Mouse (Mus musculus) olfactory bulb, adult 2 months (tissue): ENCODE measurements around the gene Lgals7. TPM values are rescaled to one million over a fixed set of nuclear protein-coding genes. Genes with fewer than 3 reads are reported as not detected.
A peak's percentile ranks its signal among the peaks of the same experiment; 100 is the strongest.

Experiments
- H3K27ac ChIP-seq: fragments of 200-500 bp; 2 replicates; pipeline ENCODE4 v1.5.1; 2012; ENCODE audit warnings: low read depth, low read length; ENCODE audit not compliant: insufficient read depth
- H3K4me1 ChIP-seq: fragments of 200-500 bp; 2 replicates; pipeline ENCODE4 v1.6.1; 2012; ENCODE audit warnings: low read length; ENCODE audit not compliant: control insufficient read depth, insufficient read depth
- H3K4me3 ChIP-seq: fragments of 200-500 bp; 2 replicates; pipeline ENCODE4 v1.5.1; 2012; ENCODE audit warnings: mild to moderate bottlenecking, low read depth, low read length, moderate library complexity; ENCODE audit not compliant: insufficient read depth
- CTCF ChIP-seq: fragments of 200-500 bp; IDR thresholded peaks from 2 replicates; pipeline ENCODE4 v1.5.1; 2012; ENCODE audit warnings: low read depth, mild to moderate bottlenecking, low read length, moderate library complexity; ENCODE audit not compliant: insufficient read depth
- POLR2A ChIP-seq: fragments of 200-500 bp; IDR thresholded peaks from 2 replicates; pipeline ENCODE4 v1.6.1; 2012; ENCODE audit warnings: mild to moderate bottlenecking, low read depth, low read length, moderate library complexity; ENCODE audit not compliant: insufficient read depth
- WGBS: fragments of 180-500 bp; shearing (Covaris S2); methylation state at CpG from one replicate; pipeline ENCODE4 v1.1.7; 2018; 5-methylcytosine and 5-hydroxymethylcytosine counted together
- polyA plus RNA-seq: library from polyadenylated mRNA; stranded (reverse); fragments of >200 nt; gene quantifications from 2 replicates; pipeline ENCODE4 v1.2.4, GENCODE M21; 2012; ENCODE audit warnings: low replicate concordance; ENCODE audit not compliant: missing spikeins, insufficient read depth, insufficient read length

The Lgals7 gene
- polyA plus RNA-seq, 1 experiment = not detected

- Histone ChIP-seq H3K4me1 (peaks cover 21% of the 10 kb centered on the region), H3K27ac (no peak overlapping the region), H3K4me3 (no peak overlapping the region)
- 95% methylated on average over 6 of the region's 6 CpGs for WGBS
- no peak for TF ChIP-seq CTCF
- no peak for TF ChIP-seq POLR2A
Measured at GRCm38 (mm10) chr7:28897661-28898060, 34.0 kb downstream of the Lgals7 start.

DNA sequence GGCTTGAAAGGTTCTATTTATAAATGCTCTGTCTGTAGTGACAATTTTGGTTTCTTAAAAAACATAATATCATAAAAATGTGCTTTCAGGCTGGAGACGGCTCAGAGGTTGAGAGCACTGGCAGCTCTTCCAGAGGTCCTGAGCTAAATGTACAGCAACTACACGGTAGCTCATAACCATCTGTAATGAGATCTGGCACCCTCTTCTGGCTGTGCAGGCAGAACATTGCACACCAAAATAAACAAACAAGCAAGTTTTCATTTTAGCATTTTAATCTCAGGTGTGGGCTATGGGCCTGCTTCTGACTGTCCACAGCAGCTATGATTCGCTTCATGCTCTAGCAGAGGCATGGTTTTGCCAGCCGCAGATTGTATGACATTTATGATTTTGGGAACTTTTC is 36.3 kb downstream of the Lgals7 start:
- TF ChIP-seq POLR2A = no peak
- no peak for TF ChIP-seq CTCF
- Histone ChIP-seq H3K4me3 (no peak overlapping the region), H3K4me1 (peaks cover 39% of the 10 kb centered on the region), H3K27ac (no peak overlapping the region)
- 59% methylated on average over 4 of the region's 4 CpGs for WGBS

- peaks cover 33% of the 10 kb centered on the region for H3K4me1 ChIP-seq
- peak overlapping the region; percentile 63 for H3K27ac ChIP-seq
- 63% methylated on average over 13 of the region's 13 CpGs for WGBS
- TF ChIP-seq POLR2A (no peak), CTCF (no peak)
- no peak overlapping the region for H3K4me3 ChIP-seq
Measured at GRCm38 (mm10) chr7:28901311-28902125, 37.9 kb downstream of the Lgals7 start.

- Histone ChIP-seq H3K27ac (peak overlapping the region; percentile 63), H3K4me1 (peaks cover 35% of the 10 kb centered on the region), H3K4me3 (no peak overlapping the region)
- TF ChIP-seq POLR2A (no peak), CTCF (no peak)
- WGBS = 51% methylated on average over 6 of the region's 6 CpGs
Measured at GRCm38 (mm10) chr7:28902180-28902579, 38.5 kb downstream of the Lgals7 start.

GRCm38 (mm10) chr7:28902809-28903208 is 39.2 kb downstream of the Lgals7 start:
- TF ChIP-seq CTCF (no peak), POLR2A (no peak)
- Histone ChIP-seq H3K4me1 (peaks cover 35% of the 10 kb centered on the region), H3K27ac (peak overlapping the region; percentile 63), H3K4me3 (no peak overlapping the region)
- WGBS = 30% methylated on average over 3 of the region's 3 CpGs

GRCm38 (mm10) chr7:28903778-28904177 is 40.1 kb downstream of the Lgals7 start:
- peaks cover 33% of the 10 kb centered on the region for H3K4me1 ChIP-seq
- H3K27ac ChIP-seq = peak overlapping the region; percentile 63
- WGBS = 68% methylated on average over 10 of the region's 10 CpGs
- no peak overlapping the region for H3K4me3 ChIP-seq
- TF ChIP-seq CTCF (no peak), POLR2A (no peak)

- Histone ChIP-seq H3K4me3 (no peak overlapping the region), H3K27ac (no peak overlapping the region), H3K4me1 (peaks cover 26% of the 10 kb centered on the region)
- TF ChIP-seq POLR2A (no peak), CTCF (no peak)
- whole genome bisulfite sequencing = 81% methylated on average over 5 of the region's 5 CpGs
Measured at GRCm38 (mm10) chr7:28907195-28907594, 43.5 kb downstream of the Lgals7 start.

- 65% methylated on average over 4 of the region's 4 CpGs for WGBS
- H3K27ac ChIP-seq = 0 out of 2 replicates have a peak overlapping the region, but pooled peaks have one; percentile 31
Measured at GRCm38 (mm10) chr7:28911632-28912031, 48.0 kb downstream of the Lgals7 start.

DNA sequence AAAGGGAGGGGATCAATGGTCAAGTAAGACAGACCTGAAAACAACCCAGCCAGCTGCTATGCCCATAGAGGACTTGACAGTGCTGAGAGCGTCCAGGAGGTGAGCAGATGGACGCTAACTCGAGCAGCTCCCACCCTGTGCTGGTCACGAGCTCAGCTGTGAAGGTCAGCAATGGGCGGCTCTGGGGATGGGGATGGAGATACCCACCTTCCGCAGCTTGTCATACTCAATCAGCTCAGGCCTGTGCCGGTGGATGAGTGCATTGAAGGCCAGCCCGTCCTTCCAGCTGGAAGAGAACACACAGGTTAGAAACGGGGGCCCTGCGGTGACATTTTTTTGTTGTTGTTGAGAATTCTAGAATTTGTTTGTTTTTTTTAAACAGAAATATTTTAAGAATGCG is 49.5 kb downstream of the Lgals7 start:
- H3K27ac ChIP-seq = no peak overlapping the region
- TF ChIP-seq POLR2A (no peak), CTCF (no peak)
- WGBS = 93% methylated on average over 11 of the region's 11 CpGs
- no peak overlapping the region for H3K4me3 ChIP-seq
- peaks cover 13% of the 10 kb centered on the region for H3K4me1 ChIP-seq

More at GRCm38 (mm10) chr7:28911632-28912031, 48.0 kb downstream of the Lgals7 start:
- peaks cover 2% of the 10 kb centered on the region; the same call in 1 of the 2 replicates for H3K4me1 ChIP-seq
- no peak overlapping the region for H3K4me3 ChIP-seq
- no peak for TF ChIP-seq CTCF
- TF ChIP-seq POLR2A = no peak

Other genes starting within 250 kb of the Lgals7 start
- gene Acp7, start 232.5 kb upstream of the Lgals7 start, polyA plus RNA-seq = not detected in 2 replicates
- not detected in 2 replicates for gene Fbxo27, start 171.0 kb upstream of the Lgals7 start, polyA plus RNA-seq
- not detected in 2 replicates for gene Fbxo17, start 147.0 kb upstream of the Lgals7 start, polyA plus RNA-seq
- not detected in 2 replicates for gene Mrps12, start 122.0 kb upstream of the Lgals7 start, polyA plus RNA-seq
- gene Sars2, start 121.9 kb upstream of the Lgals7 start, polyA plus RNA-seq = not detected in 2 replicates
- not detected in 2 replicates for gene Ccer2, start 107.7 kb upstream of the Lgals7 start, polyA plus RNA-seq
- gene Sirt2, start 97.1 kb upstream of the Lgals7 start, polyA plus RNA-seq = not detected in 2 replicates
- not detected in 2 replicates for gene Nfkbib, start 96.3 kb upstream of the Lgals7 start, polyA plus RNA-seq
- gene Rinl, start 74.9 kb upstream of the Lgals7 start, polyA plus RNA-seq = not detected in 2 replicates
- 179 and 465 TPM in 2 replicates for gene Hnrnpl, start 55.3 kb upstream of the Lgals7 start, polyA plus RNA-seq
- gene Ech1, start 38.6 kb upstream of the Lgals7 start, polyA plus RNA-seq = not detected in 2 replicates
- gene Lgals4, start 30.0 kb upstream of the Lgals7 start, polyA plus RNA-seq = not detected in 2 replicates
- gene Capn12, start 17.6 kb downstream of the Lgals7 start, polyA plus RNA-seq = not detected in 2 replicates
- gene Actn4, start 98.5 kb downstream of the Lgals7 start, polyA plus RNA-seq = 498 TPM in 1 of 2 replicates, not detected in the other
- gene Eif3k, start 118.0 kb downstream of the Lgals7 start, polyA plus RNA-seq = not detected in 2 replicates
- gene Map4k1, start 118.2 kb downstream of the Lgals7 start, polyA plus RNA-seq = not detected in 2 replicates